Mouse (Mus musculus): ENCODE measurements around the gene Tm2d3.

DNA sequence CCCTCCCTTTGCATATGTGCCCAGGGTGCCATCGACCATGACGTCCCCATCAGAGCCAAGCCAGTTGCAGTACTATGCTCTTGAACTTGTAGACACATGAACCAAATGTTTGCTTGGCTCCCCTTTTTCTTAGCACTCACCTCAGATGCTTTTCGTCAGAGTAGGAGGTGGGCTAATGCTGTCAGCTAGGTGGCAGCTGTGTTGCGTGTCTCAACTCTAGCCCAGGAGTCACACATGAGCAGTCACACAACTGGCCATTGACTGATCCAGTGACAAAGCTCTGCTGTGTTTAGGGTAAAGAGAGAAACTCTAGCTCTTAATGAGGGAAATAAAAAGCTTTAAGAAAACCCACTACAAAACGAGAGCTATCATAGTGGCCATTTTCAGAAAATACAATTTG, 22.8 kb downstream of the Tm2d3 start:
- TF ChIP-seq CTCF (IDR thresholded peaks at IDR 0.05) = no peak
- TF ChIP-seq EP300 (IDR thresholded peaks at IDR 0.05; ENCODE audit: insufficient read depth, low read depth, low read length) = no peak

Data from heart, adult 2 months (tissue).